Mouse (Mus musculus) adrenal gland (tissue): ENCODE results near the gene Psmg3.

Experiments used
- intact Hi-C: fragments of 180-260 bp; cut with DNase I; formaldehyde crosslinking; loops from one replicate; pipeline ENCODE4 v1.15.1; 2025

The Psmg3 gene

GRCm38 (mm10) chr5:139817292-139817691, 9.4 kb downstream of the Psmg3 start:
- intact Hi-C loops: loop anchor here (5.0 kb wide), 1 partner anchor 35 kb away; no protein-coding TSS in a partner anchor

GRCm38 (mm10) chr5:139816445-139816844, 10.2 kb downstream of the Psmg3 start:
- intact Hi-C loops: loop anchor here (5.0 kb wide), 1 partner anchor 34 kb away; no protein-coding TSS in a partner anchor

- intact Hi-C loops: loop anchor here (5.0 kb wide), 1 partner anchor 34 kb away; no protein-coding TSS in a partner anchor
These were observed 10.7 kb downstream of the Psmg3 start for GRCm38 (mm10) chr5:139815964-139816363.

GRCm38 (mm10) chr5:139813963-139814381, 12.7 kb downstream of the Psmg3 start:
- intact Hi-C loops: no loop called here

GRCm38 (mm10) chr5:139813126-139813490, 13.6 kb downstream of the Psmg3 start:
- intact Hi-C loops: no loop called here

GRCm38 (mm10) chr5:139812398-139813125, 14.1 kb downstream of the Psmg3 start:
- intact Hi-C loops: no loop called here

GRCm38 (mm10) chr5:139811677-139812397, 14.8 kb downstream of the Psmg3 start:
- intact Hi-C loops: no loop called here

GRCm38 (mm10) chr5:139809397-139809796, 17.3 kb downstream of the Psmg3 start:
- intact Hi-C loops: no loop called here

- intact Hi-C loops: no loop called here
These were observed 20.8 kb downstream of the Psmg3 start for GRCm38 (mm10) chr5:139805924-139806323.

- intact Hi-C loops: no loop called here
These were observed 22.0 kb downstream of the Psmg3 start for GRCm38 (mm10) chr5:139804573-139805111.

GRCm38 (mm10) chr5:139804107-139804551, 22.6 kb downstream of the Psmg3 start:
- intact Hi-C loops: no loop called here

- intact Hi-C loops: no loop called here
These were observed 23.0 kb downstream of the Psmg3 start for GRCm38 (mm10) chr5:139803601-139804102.

GRCm38 (mm10) chr5:139803165-139803564, 23.5 kb downstream of the Psmg3 start:
- intact Hi-C loops: no loop called here

GRCm38 (mm10) chr5:139801880-139802279, 24.8 kb downstream of the Psmg3 start:
- intact Hi-C loops: no loop called here

- intact Hi-C loops: no loop called here
These were observed 25.5 kb downstream of the Psmg3 start for GRCm38 (mm10) chr5:139801231-139801630.

GRCm38 (mm10) chr5:139799801-139800590, 26.7 kb downstream of the Psmg3 start:
- intact Hi-C loops: no loop called here

GRCm38 (mm10) chr5:139799041-139799440, 27.6 kb downstream of the Psmg3 start:
- intact Hi-C loops: no loop called here

- intact Hi-C loops: no loop called here
These were observed 28.4 kb downstream of the Psmg3 start for GRCm38 (mm10) chr5:139798168-139798900.

GRCm38 (mm10) chr5:139797473-139798167, 29.1 kb downstream of the Psmg3 start:
- intact Hi-C loops: no loop called here

- intact Hi-C loops: no loop called here
These were observed 29.8 kb downstream of the Psmg3 start for GRCm38 (mm10) chr5:139796900-139797299.
